Mouse (Mus musculus) erythroblast, embryonic 14.5 days (primary cell): ENCODE data around the gene Tecpr2.

Experiments used
- GATA1 ChIP-seq: IDR thresholded peaks from 2 replicates; pipeline ENCODE4 v1.6.1; 2012; ENCODE audit warnings: low read length, inconsistent platforms, mixed read lengths
- TAL1 ChIP-seq: IDR thresholded peaks from 3 replicates; pipeline ENCODE4 v1.6.1; 2012; ENCODE audit warnings: low read length, inconsistent platforms, mixed read lengths

DNA sequence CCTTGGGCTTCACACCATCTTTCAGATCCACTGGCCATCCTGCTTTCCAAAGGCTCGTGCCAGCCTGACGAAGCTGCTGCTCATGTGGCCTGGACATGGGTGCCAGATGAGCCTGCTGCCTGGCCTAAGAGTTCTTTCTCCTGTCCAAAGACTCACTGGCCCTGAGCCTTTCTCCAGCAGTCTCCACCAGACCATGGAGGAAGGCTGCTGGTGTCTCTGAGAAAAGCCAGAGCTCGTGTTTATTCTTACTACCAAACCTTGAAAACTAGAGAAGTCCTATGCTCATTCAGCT, 59.8 kb downstream of the Tecpr2 start:
- TF ChIP-seq TAL1 (no peak), GATA1 (no peak)
